Mouse (Mus musculus) erythroblast, embryonic 14.5 days (primary cell): Measurements from ENCODE around the gene Ube2n.

Experiments used
- GATA1 ChIP-seq: IDR thresholded peaks from 2 replicates; pipeline ENCODE4 v1.6.1; 2012; ENCODE audit warnings: low read length, inconsistent platforms, mixed read lengths
- TAL1 ChIP-seq: IDR thresholded peaks from 3 replicates; pipeline ENCODE4 v1.6.1; 2012; ENCODE audit warnings: low read length, inconsistent platforms, mixed read lengths

DNA sequence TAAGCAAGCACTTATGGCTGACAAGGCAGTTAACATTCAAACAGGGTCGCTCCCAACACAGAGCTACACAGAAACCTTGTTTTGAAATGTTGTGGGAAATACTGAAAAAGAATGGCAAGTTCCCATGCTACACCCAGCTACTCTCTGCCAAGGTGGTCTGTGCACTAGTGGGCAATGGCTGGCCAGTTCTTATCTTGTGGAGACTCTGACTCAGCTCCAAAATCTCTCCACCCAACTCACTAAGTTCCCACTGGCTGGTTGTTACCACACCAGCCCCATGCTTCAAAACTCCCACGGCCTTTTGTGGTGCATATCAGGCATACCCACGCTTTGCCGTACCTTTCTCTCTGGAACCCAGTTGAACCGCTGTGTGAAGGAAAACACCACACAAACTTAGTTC is 18.0 kb downstream of the Ube2n start:
- no peak for TF ChIP-seq GATA1
- TF ChIP-seq TAL1: no peak
